Mouse (Mus musculus): ENCODE measurements around the gene Ywhab. TPM values are rescaled to one million over a fixed set of nuclear protein-coding genes. Genes with fewer than 3 reads are reported as not detected.
A peak's percentile ranks its signal among the peaks of the same experiment; 100 is the strongest.

The Ywhab gene
- 219 TPM for polyA plus RNA-seq (2021)

DNA sequence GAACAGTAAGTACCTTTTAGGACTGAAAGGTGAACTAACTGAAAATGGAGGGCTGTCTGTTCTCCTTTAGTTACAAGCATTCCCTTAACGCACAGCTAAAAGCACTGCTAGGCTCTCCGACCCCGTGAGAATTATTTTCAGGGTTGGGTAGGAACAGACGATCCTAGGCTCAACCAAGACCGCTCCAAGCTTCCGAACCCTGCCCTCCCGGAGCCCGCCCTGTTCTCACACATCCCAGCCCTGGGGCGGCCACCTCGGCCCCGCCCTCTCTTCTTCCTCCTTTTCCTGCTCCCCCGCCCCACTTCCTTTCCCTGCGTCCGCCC, at the start of gene Ywhab:
Gene Ywhab (plus strand): TSS at position 307 of the 323 bp plus-strand sequence.
- CTCF ChIA-PET, result no interaction called here

DNA sequence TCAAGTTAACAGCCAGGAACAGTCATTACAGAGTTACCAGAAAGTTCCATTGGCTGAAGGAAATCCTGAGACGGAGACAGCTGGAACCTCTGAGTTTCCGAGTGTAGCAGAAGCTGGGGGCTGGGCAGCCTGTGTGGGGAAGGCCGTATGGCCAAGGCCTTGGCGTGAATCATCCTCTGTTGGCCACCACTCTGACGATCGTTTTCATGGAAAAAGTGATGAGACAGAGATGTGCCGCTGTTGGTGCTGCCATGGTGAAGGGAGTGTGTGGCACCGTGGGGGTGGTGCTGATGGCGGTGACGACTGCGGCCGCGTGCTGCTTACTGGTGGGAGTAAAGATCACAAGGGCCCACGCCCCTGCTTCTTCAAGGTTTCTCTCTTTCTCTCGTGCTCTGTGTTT, 48.5 kb upstream of the Ywhab start:
- H3K27me3 ChIP-seq, result peaks cover 18% of the 10 kb centered on the region
- DNase-seq (ENCODE audit: low read depth, low spot score), result no peak
- POLR2A ChIA-PET, result no interaction called here
- ATAC-seq, result no peak
- CTCF ChIA-PET, result interaction anchor here (1.8 kb wide), 1 partner anchor 10 kb away, joined by 4 read pairs; no protein-coding TSS in a partner anchor
- no peak for TF ChIP-seq CTCF (IDR thresholded peaks at IDR 0.05)
- in situ Hi-C loops (cut with MboI; ENCODE audit: low pct_unique_long_range_greater_than_20kb), result loop anchor here (10.0 kb wide), 1 partner anchor 161 kb away; no protein-coding TSS in a partner anchor

More for the DNA sequence above, at the start of gene Ywhab:
- in situ Hi-C loops (cut with MboI; ENCODE audit: low pct_unique_long_range_greater_than_20kb), result no loop called here
- no peak for DNase-seq (ENCODE audit: low read depth, low spot score)
- no peaks in the 10 kb centered on the region for H3K27me3 ChIP-seq
- POLR2A ChIA-PET, result no interaction called here
- no peak for ATAC-seq
- no peak for TF ChIP-seq CTCF (IDR thresholded peaks at IDR 0.05)

DNA sequence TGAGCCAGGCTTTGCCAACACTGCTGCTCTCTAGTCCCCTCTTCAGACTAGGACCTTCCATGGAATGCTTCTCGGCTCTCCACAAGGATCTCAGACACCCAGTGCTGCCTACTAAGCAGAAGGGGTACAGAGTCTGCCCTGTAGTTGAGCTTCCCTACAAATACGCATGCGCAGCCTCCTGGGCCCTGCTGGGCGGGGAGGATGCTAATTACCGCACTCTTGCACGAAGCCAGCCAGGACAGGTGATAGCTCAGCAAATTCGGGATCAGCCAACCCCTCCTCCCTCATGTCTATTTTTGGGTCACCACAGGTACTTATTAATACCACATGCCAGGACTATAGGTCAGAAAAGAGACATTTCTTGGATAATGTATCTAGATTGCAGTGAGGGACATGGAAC, 46.8 kb upstream of the Ywhab start:
- TF ChIP-seq CTCF (IDR thresholded peaks at IDR 0.05), result no peak
- DNase-seq (ENCODE audit: low read depth, low spot score), result no peak
- in situ Hi-C loops (cut with MboI; ENCODE audit: low pct_unique_long_range_greater_than_20kb), result loop anchor here (10.0 kb wide), 1 partner anchor 163 kb away; no protein-coding TSS in a partner anchor
- POLR2A ChIA-PET, result no interaction called here
- CTCF ChIA-PET, result interaction anchor here (1.7 kb wide), 1 partner anchor 89 kb away, joined by 4 read pairs; no protein-coding TSS in a partner anchor
- H3K27me3 ChIP-seq, result peaks cover 18% of the 10 kb centered on the region
- ATAC-seq, result no peak

GRCm38 (mm10) chr2:163951770-163952169, 43.0 kb upstream of the Ywhab start:
- no peak for ATAC-seq
- CTCF ChIA-PET, result interaction anchor here (0.8 to 2.6 kb wide), 8 partner anchors 8 to 771 kb away, joined by 3 to 10 read pairs (median 5); no protein-coding TSS in a partner anchor

DNA sequence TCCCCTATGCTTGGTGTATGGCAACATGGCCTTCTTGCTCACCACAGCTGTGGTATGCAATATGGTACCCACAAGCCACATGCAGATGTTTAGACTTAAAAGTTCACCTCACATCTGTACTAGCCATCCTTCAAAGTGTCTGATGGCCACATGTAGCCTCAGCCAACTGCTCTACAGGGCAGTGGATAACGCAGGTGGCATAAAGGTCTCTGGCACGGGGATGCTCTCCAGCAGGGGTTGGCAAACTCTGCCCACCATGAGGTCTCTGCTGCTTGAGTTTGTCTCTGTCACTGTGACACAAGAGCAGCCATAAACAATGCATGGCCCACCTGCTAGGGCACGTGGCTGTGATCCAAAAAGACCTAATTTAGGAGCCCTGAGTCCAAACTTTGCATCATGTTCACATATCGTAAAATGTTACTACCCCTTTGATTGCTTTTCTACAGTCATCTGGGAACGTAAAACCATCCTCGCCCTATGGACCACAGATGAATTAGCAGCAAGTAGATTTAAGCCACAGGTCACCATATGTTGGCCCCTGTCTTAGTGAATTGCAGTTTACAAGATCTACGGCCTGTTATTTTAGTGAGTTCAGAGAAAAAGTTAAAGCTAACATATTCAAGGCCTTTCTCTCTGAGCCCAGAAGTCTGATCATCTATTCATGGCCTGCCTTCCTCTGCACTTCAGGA, 41.0 kb upstream of the Ywhab start:
- in situ Hi-C loops (cut with MboI; ENCODE audit: low pct_unique_long_range_greater_than_20kb), result loop anchor here (5.0 kb wide), 1 partner anchor 101 kb away; the partner anchor contains the start of gene Kcnk15
- ATAC-seq, result no peak
- ChIA-PET POLR2A (no interaction called here), CTCF (interaction anchor here (0.8 to 2.6 kb wide), 3 partner anchors 15 to 115 kb away, joined by 3 to 10 read pairs (median 7); no protein-coding TSS in a partner anchor)
- no peak for TF ChIP-seq CTCF (IDR thresholded peaks at IDR 0.05)
- peaks cover 16% of the 10 kb centered on the region for H3K27me3 ChIP-seq
- DNase-seq (ENCODE audit: low read depth, low spot score), result no peak

More at GRCm38 (mm10) chr2:163951770-163952169, 43.0 kb upstream of the Ywhab start:
- H3K27me3 ChIP-seq, result peaks cover 14% of the 10 kb centered on the region
- DNase-seq (ENCODE audit: low read depth, low spot score), result no peak
- TF ChIP-seq CTCF (IDR thresholded peaks at IDR 0.05), result peak; percentile 84
- in situ Hi-C loops (cut with MboI; ENCODE audit: low pct_unique_long_range_greater_than_20kb), result loop anchor here (5.0 kb wide), 1 partner anchor 99 kb away; the partner anchor contains the start of gene Kcnk15
- POLR2A ChIA-PET, result no interaction called here

DNA sequence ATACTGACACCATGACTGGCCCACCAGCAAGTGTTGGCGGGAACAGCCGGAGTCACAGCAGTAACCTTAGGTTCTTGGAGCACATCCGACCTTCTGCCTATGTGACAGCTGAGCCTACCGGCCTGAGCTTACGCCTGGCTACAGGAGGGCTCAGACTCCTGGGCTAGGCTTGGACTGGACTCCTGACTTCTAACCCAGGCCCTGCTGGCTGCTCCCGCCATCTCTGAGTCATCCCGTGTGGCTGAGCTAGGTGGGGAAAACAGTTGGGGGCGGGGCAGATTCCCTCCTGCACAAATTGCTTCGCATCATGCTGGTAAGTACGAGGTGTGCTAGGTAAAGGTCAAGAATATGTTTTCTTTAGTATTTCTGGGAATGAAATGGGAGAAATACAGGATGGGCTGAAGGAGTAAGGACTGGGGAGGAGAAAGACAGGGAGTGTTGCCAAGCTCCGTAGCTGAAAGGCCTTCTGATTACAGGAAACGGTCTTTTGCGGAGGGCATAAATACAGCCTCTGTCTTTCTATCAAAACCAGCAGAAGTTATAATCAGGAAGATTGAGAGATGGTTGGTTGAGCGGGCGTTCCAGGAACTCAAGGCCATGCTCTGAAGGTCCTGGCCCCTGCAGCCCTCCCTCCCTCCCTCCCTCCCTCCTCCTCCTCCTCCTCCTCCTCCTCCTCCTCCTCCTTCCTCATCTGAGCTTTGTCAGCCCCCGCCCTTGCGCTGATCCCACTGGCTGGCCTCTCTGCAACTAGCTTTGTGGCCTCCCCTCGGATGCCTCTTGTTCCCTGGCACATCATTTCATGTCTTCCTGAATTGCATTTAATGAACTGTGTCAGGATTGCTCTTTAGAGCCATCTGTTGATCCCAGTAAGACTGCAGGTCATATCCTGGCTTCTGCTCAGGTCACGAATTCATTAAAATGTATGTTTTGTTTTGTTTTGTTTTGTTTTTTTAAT, 29.9 kb upstream of the Ywhab start:
- ChIA-PET POLR2A (no interaction called here), CTCF (no interaction called here)
- no peak for ATAC-seq
- no peak for DNase-seq (ENCODE audit: low read depth, low spot score)
- in situ Hi-C loops (cut with MboI; ENCODE audit: low pct_unique_long_range_greater_than_20kb), result no loop called here
- TF ChIP-seq CTCF (IDR thresholded peaks at IDR 0.05), result no peak
- H3K27me3 ChIP-seq, result no peaks in the 10 kb centered on the region

GRCm38 (mm10) chr2:163965706-163966105, 29.1 kb upstream of the Ywhab start:
- DNase-seq (ENCODE audit: low read depth, low spot score) (no peak), ATAC-seq (no peak)
- ChIA-PET POLR2A (no interaction called here), CTCF (interaction anchor here (1.4 kb wide), 1 partner anchor 14 kb away, joined by 5 read pairs; no protein-coding TSS in a partner anchor)
- H3K27me3 ChIP-seq, result no peaks in the 10 kb centered on the region
- in situ Hi-C loops (cut with MboI; ENCODE audit: low pct_unique_long_range_greater_than_20kb), result no loop called here
- no peak for TF ChIP-seq CTCF (IDR thresholded peaks at IDR 0.05)

GRCm38 (mm10) chr2:163968581-163968980, 26.2 kb upstream of the Ywhab start:
- ChIA-PET POLR2A (no interaction called here), CTCF (interaction anchor here (0.7 to 2.4 kb wide), 7 partner anchors 11 to 146 kb away, joined by 3 to 9 read pairs (median 3); no protein-coding TSS in a partner anchor)
- in situ Hi-C loops (cut with MboI; ENCODE audit: low pct_unique_long_range_greater_than_20kb), result no loop called here
- DNase-seq (ENCODE audit: low read depth, low spot score), result no peak
- no peaks in the 10 kb centered on the region for H3K27me3 ChIP-seq
- ATAC-seq, result no peak
- TF ChIP-seq CTCF (IDR thresholded peaks at IDR 0.05), result peak; percentile 90

DNA sequence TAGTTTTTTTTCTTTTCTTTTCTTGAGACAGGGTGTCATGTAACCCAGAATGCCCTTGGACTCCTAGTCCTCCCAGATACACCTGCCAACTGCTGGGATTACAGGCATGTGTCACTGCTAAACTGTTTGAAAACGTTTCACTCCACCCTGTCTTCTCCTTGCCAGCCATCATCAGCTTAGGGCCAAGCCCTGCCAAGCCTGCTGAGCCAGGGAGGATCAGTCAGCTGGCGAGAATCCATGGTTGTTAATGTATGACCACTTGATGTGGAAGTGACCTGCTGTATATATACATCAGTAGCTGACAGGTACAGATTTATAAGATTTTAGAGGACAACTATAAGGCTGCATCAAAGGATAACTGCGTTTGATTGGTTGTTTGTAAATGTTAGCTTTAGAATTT, 24.4 kb upstream of the Ywhab start:
- DNase-seq (ENCODE audit: low read depth, low spot score) (no peak), ATAC-seq (no peak)
- TF ChIP-seq CTCF (IDR thresholded peaks at IDR 0.05), result no peak
- in situ Hi-C loops (cut with MboI; ENCODE audit: low pct_unique_long_range_greater_than_20kb), result no loop called here
- H3K27me3 ChIP-seq, result no peaks in the 10 kb centered on the region
- POLR2A ChIA-PET, result interaction anchor here (0.6 kb wide), 1 partner anchor 792 kb away, joined by 3 read pairs; no protein-coding TSS in a partner anchor
- CTCF ChIA-PET, result interaction anchor here (1.3 to 1.9 kb wide), 2 partner anchors 18 to 20 kb away, joined by 4 to 5 read pairs; no protein-coding TSS in a partner anchor

DNA sequence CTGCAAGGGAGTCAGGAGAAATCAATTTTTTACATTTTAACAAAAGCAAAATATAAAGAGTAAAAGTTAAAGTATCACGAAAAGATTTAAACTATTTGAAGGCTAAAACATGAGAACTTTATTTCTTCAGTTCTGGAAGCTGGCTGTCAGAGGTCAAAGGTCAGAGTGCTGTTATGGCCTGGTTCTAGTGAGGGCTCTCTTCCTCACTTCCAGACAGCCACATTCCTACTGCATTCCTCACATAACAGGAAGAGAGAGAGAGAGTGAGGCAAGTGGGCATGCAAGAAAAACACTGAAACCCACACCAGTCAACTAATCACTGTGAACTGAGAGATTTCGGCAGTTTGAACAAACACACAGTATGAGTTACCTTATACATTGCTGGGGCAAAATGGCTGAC, 20.7 kb upstream of the Ywhab start:
- ATAC-seq (no peak), DNase-seq (ENCODE audit: low read depth, low spot score) (no peak)
- in situ Hi-C loops (cut with MboI; ENCODE audit: low pct_unique_long_range_greater_than_20kb), result no loop called here
- ChIA-PET POLR2A (no interaction called here), CTCF (no interaction called here)
- no peak for TF ChIP-seq CTCF (IDR thresholded peaks at IDR 0.05)
- no peaks in the 10 kb centered on the region for H3K27me3 ChIP-seq

Measured in Patski (cell line).